Mouse (Mus musculus) ovary, postnatal 14 days (tissue): ENCODE measurements around the gene Ddx24.
A peak's percentile ranks its signal among the peaks of the same experiment; 100 is the strongest.
"Not testable (repeated sequence)": the region's sequence is repeated elsewhere in the genome, so short reads cannot be mapped to it uniquely, and the experiment has no call there.

Experiments
- DNase-seq: peaks from one replicate; pipeline ENCODE4 v3.0.0; 2022; ENCODE audit warnings: low spot score

Ddx24 gene

GRCm38 (mm10) chr12:103425729-103426470 lies at the start of gene Ddx24:
Ddx24 (minus strand) TSS chr12:103425830.
- peak; percentile 95 for DNase-seq

GRCm38 (mm10) chr12:103474481-103474880 lies 48.9 kb upstream of the Ddx24 start:
- DNase-seq: no peak

- no peak for DNase-seq
These were observed 31.5 kb upstream of the Ddx24 start, which contains the start of gene Ifi27l2b for GRCm38 (mm10) chr12:103457140-103457539. Ifi27l2b (minus strand) TSS chr12:103457223.

- DNase-seq: not testable (repeated sequence)
These were observed 31.1 kb upstream of the Ddx24 start for GRCm38 (mm10) chr12:103456727-103457126.

GRCm38 (mm10) chr12:103453361-103453760 lies 27.7 kb upstream of the Ddx24 start:
- DNase-seq: no peak

- no peak for DNase-seq
These were observed 19.4 kb upstream of the Ddx24 start for GRCm38 (mm10) chr12:103445060-103445459.

GRCm38 (mm10) chr12:103444261-103444660 lies 18.6 kb upstream of the Ddx24 start:
- not testable (repeated sequence) for DNase-seq

GRCm38 (mm10) chr12:103443524-103443923 lies 17.9 kb upstream of the Ddx24 start, which contains the start of gene Ifi27l2a:
Ifi27l2a (minus strand) TSS chr12:103443680.
- DNase-seq: no peak

- no peak for DNase-seq
These were observed 12.0 kb upstream of the Ddx24 start for GRCm38 (mm10) chr12:103437601-103438000.

GRCm38 (mm10) chr12:103434861-103435260 lies 9.2 kb upstream of the Ddx24 start:
- no peak for DNase-seq

GRCm38 (mm10) chr12:103433986-103434731 lies 8.5 kb upstream of the Ddx24 start, which contains the start of gene Ifi27:
Ifi27 (plus strand) TSS chr12:103434211.
- DNase-seq: peak; percentile 63

GRCm38 (mm10) chr12:103433430-103433829 lies 7.8 kb upstream of the Ddx24 start:
- DNase-seq: no peak

GRCm38 (mm10) chr12:103426710-103427109 lies 1.1 kb upstream of the Ddx24 start:
- no peak for DNase-seq

GRCm38 (mm10) chr12:103425016-103425728 lies 458 bp downstream of the Ddx24 start:
- no peak for DNase-seq

GRCm38 (mm10) chr12:103408144-103408543 lies 17.5 kb downstream of the Ddx24 start:
- no peak for DNase-seq

- no peak for DNase-seq
These were observed 17.9 kb downstream of the Ddx24 start, which contains the start of gene 9330161L09Rik for GRCm38 (mm10) chr12:103407720-103408119. 9330161L09Rik (minus strand) TSS chr12:103407820.

- no peak for DNase-seq
These were observed 21.5 kb downstream of the Ddx24 start for GRCm38 (mm10) chr12:103404131-103404530.

- DNase-seq: no peak
These were observed 28.9 kb downstream of the Ddx24 start for GRCm38 (mm10) chr12:103396751-103397150.

- DNase-seq: no peak
These were observed 29.9 kb downstream of the Ddx24 start for GRCm38 (mm10) chr12:103395486-103396275.

GRCm38 (mm10) chr12:103393528-103393927 lies 32.1 kb downstream of the Ddx24 start:
- DNase-seq: no peak

GRCm38 (mm10) chr12:103391098-103391497 lies 34.5 kb downstream of the Ddx24 start:
- no peak for DNase-seq
